Mouse (Mus musculus) heart, adult 2 months (tissue): Measurements from ENCODE around the gene Zkscan5.
A peak's percentile ranks its signal among the peaks of the same experiment; 100 is the strongest.

Experiments
- CTCF ChIP-seq: fragments of 200-600 bp; IDR thresholded peaks from 2 replicates; pipeline ENCODE4 v1.8.1; 2022; ENCODE audit warnings: antibody characterized with exemption, mild to moderate bottlenecking, moderate library complexity
- EP300 ChIP-seq: fragments of 200-500 bp; IDR thresholded peaks from 2 replicates; pipeline ENCODE4 v1.6.1; 2011; ENCODE audit warnings: low read depth, low read length, control low read depth; ENCODE audit not compliant: insufficient read depth
- POLR2A ChIP-seq: fragments of 200-500 bp; IDR thresholded peaks from 2 replicates; pipeline ENCODE4 v1.6.1; 2011; ENCODE audit warnings: mild to moderate bottlenecking, low read depth, low read length, control low read depth; ENCODE audit not compliant: insufficient read depth

DNA sequence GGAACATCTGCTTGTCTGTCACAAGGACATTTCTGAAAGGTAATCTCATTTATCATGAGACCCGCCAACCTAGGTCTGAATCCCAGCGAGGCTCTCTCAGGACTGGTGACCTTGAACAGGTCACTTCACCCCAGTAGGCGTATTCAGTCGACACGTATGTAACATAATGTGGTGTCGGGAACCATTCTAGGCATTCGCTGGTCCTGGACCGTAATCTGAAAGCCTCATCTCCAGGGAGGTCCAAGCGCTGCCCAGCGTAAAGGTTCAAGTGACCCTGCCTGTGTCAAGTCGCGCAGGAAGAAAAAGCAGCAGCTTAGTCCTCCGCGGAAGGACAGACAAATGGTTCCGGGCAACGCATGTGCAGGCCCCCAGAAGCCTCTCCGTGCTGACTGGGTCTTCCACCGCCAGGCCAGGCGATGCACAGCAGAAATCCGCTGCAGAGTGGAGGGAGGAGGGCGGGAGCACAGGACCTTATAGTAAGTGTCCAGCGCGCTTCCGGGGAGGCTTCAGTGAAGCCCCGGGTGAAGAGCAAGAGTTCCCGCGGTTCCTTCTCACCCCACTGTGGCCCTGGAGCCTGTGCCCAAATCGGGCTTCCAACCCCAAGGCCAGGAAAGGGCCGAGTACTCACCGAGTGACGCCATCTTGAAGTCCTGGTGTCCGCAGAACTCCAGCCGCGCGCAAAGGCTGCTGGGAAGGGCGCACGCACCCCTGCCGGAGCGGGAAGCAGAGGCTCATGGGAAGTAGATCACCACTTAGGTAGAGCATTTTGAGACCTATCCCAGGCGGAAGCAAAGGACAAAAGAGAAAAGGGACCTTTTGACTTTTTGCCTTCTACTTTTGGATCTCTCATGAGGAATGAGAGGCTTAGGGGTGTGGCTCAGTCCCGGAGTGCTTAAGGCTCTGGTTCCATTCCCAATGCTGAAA lies 13.2 kb upstream of the Zkscan5 start:
- no peak for TF ChIP-seq CTCF
- TF ChIP-seq POLR2A: peak; percentile 94
- TF ChIP-seq EP300: peak; percentile 42; the same call in 1 of the 2 replicates
